Mouse (Mus musculus): ENCODE measurements around the gene Gm1979.
"Not testable (repeated sequence)": the region's sequence is repeated elsewhere in the genome, so short reads cannot be mapped to it uniquely, and the experiment has no call there.

GRCm38 (mm10) chr5:25956611-25957010 lies 48.0 kb downstream of the Gm1979 start:
- TF ChIP-seq CTCF (IDR thresholded peaks at IDR 0.05; ENCODE audit: borderline replicate concordance, insufficient read depth, low read depth, low read length); POLR2A (IDR thresholded peaks at IDR 0.05; ENCODE audit: borderline replicate concordance, insufficient read depth, low read length): not testable (repeated sequence)

All from cerebellum, adult 2 months (tissue).